Mouse (Mus musculus) testis, adult 2 months (tissue): ENCODE data around the gene Etv5.
"Not testable (repeated sequence)": the region's sequence is repeated elsewhere in the genome, so short reads cannot be mapped to it uniquely, and the experiment has no call there.

Experiments
- CTCF ChIP-seq: fragments of 200-500 bp; IDR thresholded peaks from 2 replicates; pipeline ENCODE4 v1.5.1; 2012; ENCODE audit warnings: low read depth, mild to moderate bottlenecking, inconsistent platforms, low read length, moderate library complexity; ENCODE audit not compliant: control insufficient read depth, insufficient read depth, insufficient replicate concordance
- POLR2A ChIP-seq: fragments of 200-500 bp; IDR thresholded peaks from 2 replicates; pipeline ENCODE4 v1.6.1; 2012; ENCODE audit warnings: low read depth, mild to moderate bottlenecking, inconsistent platforms, low read length, moderate library complexity; ENCODE audit not compliant: control insufficient read depth

DNA sequence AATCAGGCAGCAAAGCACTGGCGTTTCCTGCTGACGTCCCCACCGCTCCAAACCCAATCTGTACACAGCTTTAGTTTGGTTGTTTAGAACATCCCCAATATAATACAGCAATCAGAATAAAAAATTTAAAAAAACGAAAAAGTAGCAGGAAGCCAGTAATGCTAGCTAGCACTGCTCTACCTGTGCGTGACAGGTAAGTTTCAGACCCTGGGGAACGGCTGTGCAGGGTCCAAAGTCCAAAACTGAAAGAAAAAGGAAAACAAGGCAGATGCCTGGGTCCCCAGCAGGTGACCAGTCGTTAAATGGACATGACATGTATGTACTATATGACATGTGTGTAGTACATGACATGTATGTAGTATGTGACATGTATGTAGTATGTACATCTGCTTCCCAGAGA lies 57.5 kb downstream of the Etv5 start:
- TF ChIP-seq POLR2A, CTCF: not testable (repeated sequence)
